Comparison of ENCODE assay signal across 7 mouse cellular contexts in the genomic region with DNA sequence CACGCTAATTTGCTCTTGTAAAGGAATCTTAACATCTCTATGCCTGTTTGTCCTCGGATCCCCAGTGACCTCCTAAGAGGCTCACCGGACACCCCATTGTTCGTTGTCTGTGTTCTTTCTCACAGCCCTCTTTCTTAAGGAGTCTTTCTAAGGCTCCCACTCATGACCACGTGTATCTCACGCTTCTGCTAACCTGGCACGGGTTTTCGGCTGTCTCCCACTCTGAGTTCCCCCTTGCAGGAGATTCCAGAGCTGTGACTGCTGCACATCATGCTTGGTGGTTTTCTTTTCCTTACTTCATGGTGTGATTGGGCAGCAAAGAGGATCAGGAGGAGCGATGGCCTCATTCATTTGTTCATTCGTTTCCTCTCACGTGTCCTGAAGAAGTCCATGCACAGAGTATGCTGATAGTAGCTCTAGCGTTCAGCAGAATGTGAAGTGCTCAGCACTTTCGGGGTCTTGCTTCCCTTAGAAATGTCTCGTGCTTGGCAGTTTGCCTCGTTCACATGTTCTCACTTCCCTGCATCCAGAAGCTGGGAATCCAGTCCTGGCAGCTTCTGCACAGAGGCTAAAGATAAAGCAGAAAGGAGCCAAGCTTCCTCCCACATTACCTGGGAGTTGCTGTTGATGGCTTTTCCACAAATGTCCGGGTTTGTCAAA.
DNase-seq lines count a peak whose midpoint lies in the region; ATAC-seq and TF ChIP-seq lines count a peak whose summit lies in the region.

No protein-coding gene starts in this region.

- H3K4me1 ChIP-seq in forebrain, embryonic 11.5 days (replicated peaks; ENCODE audit: control insufficient read depth, insufficient read depth, low read length) = peaks cover 8% of the 10 kb centered on the region; the same call in 1 of the 2 replicates
- H3K4me1 ChIP-seq in heart, embryonic 15.5 days (replicated peaks) = peaks cover 33% of the 10 kb centered on the region
- H3K4me1 ChIP-seq in kidney, embryonic 16.5 days (ENCODE audit: insufficient read depth, low read length) = peaks cover 35% of the 10 kb centered on the region
- peaks cover 8% of the 10 kb centered on the region; the same call in 1 of the 2 replicates for H3K4me1 ChIP-seq in liver, postnatal 0 days (ENCODE audit: insufficient read depth)
- H3K4me1 ChIP-seq in neural tube, embryonic 15.5 days = peaks cover 21% of the 10 kb centered on the region

- H3K27me3 ChIP-seq in forebrain, embryonic 11.5 days (ENCODE audit: control insufficient read depth, insufficient read depth, low read length) = peaks cover 30% of the 10 kb centered on the region
- H3K27me3 ChIP-seq in heart, embryonic 15.5 days = peaks cover 18% of the 10 kb centered on the region; the same call in 1 of the 2 replicates
- peaks cover 8% of the 10 kb centered on the region for H3K27me3 ChIP-seq in kidney, embryonic 16.5 days (ENCODE audit: insufficient read depth, low read length)
- 0 out of 2 replicates have a peak, but pooled peaks cover 4% of the 10 kb centered on the region for H3K27me3 ChIP-seq in liver, postnatal 0 days (ENCODE audit: insufficient read depth, low read length)
- peaks cover 18% of the 10 kb centered on the region for H3K27me3 ChIP-seq in neural tube, embryonic 15.5 days (replicated peaks)

- ATAC-seq in forebrain, embryonic 11.5 days (replicated peaks; ENCODE audit: low FRiP score) = no peak
- peak; percentile 79 for ATAC-seq in heart, embryonic 15.5 days (replicated peaks; ENCODE audit: insufficient number of reproducible peaks, insufficient read depth, low FRiP score, low read depth)
- ATAC-seq in kidney, embryonic 16.5 days (ENCODE audit: low FRiP score, low TSS enrichment) = peak; percentile 61; the same call in 1 of the 2 replicates
- ATAC-seq in liver, postnatal 0 days = peak; percentile 25
- no peak for ATAC-seq in neural tube, embryonic 15.5 days (ENCODE audit: low FRiP score)

- no peak for TF ChIP-seq CTCF in liver, postnatal 0 days (IDR thresholded peaks at IDR 0.05; ENCODE audit: low read depth)

- no peak; the same call in 1 of the 2 replicates for TF ChIP-seq EP300 in liver, postnatal 0 days (IDR thresholded peaks at IDR 0.05; ENCODE audit: low read depth)

- no peak overlapping the region for H3K4me3 ChIP-seq in forebrain, embryonic 11.5 days (ENCODE audit: low read depth, low read length)
- peak overlapping the region; percentile 4; the same call in 1 of the 2 replicates for H3K4me3 ChIP-seq in heart, embryonic 15.5 days
- no peak overlapping the region for H3K4me3 ChIP-seq in kidney, embryonic 16.5 days (ENCODE audit: low read length)
- no peak overlapping the region for H3K4me3 ChIP-seq in liver, postnatal 0 days (ENCODE audit: low read depth, low read length)
- no peak overlapping the region; the same call in 1 of the 2 replicates for H3K4me3 ChIP-seq in neural tube, embryonic 15.5 days (replicated peaks)

- peak overlapping the region; percentile 18 for H3K4me2 ChIP-seq in forebrain, embryonic 11.5 days (ENCODE audit: low read depth, low read length, severe bottlenecking)
- peak overlapping the region; percentile 54 for H3K4me2 ChIP-seq in heart, embryonic 15.5 days
- H3K4me2 ChIP-seq in kidney, embryonic 16.5 days (replicated peaks; ENCODE audit: low read depth, low read length) = peak overlapping the region; percentile 37
- peak overlapping the region; percentile 47; the same call in 1 of the 2 replicates for H3K4me2 ChIP-seq in liver, postnatal 0 days (ENCODE audit: low read depth, low read length)
- H3K4me2 ChIP-seq in neural tube, embryonic 15.5 days = peak overlapping the region; percentile 62

- 9% methylated on average over 16 of the region's 16 CpGs for WGBS in forebrain, embryonic 11.5 days
- WGBS in heart, embryonic 15.5 days = 12% methylated on average over 16 of the region's 16 CpGs
- WGBS in kidney, embryonic 16.5 days = 17% methylated on average over 16 of the region's 16 CpGs
- 36% methylated on average over 16 of the region's 16 CpGs for WGBS in liver, postnatal 0 days (ENCODE audit: insufficient replicate concordance)
- WGBS in neural tube, embryonic 15.5 days = 21% methylated on average over 16 of the region's 16 CpGs

- H3K9ac ChIP-seq in forebrain, embryonic 11.5 days (ENCODE audit: low read length) = no peak overlapping the region
- H3K9ac ChIP-seq in heart, embryonic 15.5 days = no peak overlapping the region
- peak overlapping the region; percentile 0 for H3K9ac ChIP-seq in kidney, embryonic 16.5 days (replicated peaks; ENCODE audit: low read length)
- no peak overlapping the region for H3K9ac ChIP-seq in liver, postnatal 0 days (replicated peaks)
- H3K9ac ChIP-seq in neural tube, embryonic 15.5 days (replicated peaks) = peak overlapping the region; percentile 14; the same call in 1 of the 2 replicates

- no peaks in the 10 kb centered on the region for H3K9me3 ChIP-seq in forebrain, embryonic 11.5 days (ENCODE audit: control insufficient read depth, low read length)
- H3K9me3 ChIP-seq in heart, embryonic 15.5 days (replicated peaks) = no peaks in the 10 kb centered on the region
- no peaks in the 10 kb centered on the region for H3K9me3 ChIP-seq in kidney, embryonic 16.5 days (ENCODE audit: low read length)
- no peaks in the 10 kb centered on the region for H3K9me3 ChIP-seq in liver, postnatal 0 days (ENCODE audit: low read length)
- no peaks in the 10 kb centered on the region for H3K9me3 ChIP-seq in neural tube, embryonic 15.5 days (replicated peaks)

- DNase-seq in embryo, embryonic 10.5 days (ENCODE audit: low spot score) = peak; percentile 48
- DNase-seq in forebrain, embryonic 11.5 days (ENCODE audit: low spot score) = no peak
- DNase-seq in liver, postnatal 0 days = peak; percentile 40
- no peak for DNase-seq in thymus, postnatal 10 days (ENCODE audit: low spot score in 2 of 2)

- no peaks in the 10 kb centered on the region for H3K36me3 ChIP-seq in forebrain, embryonic 11.5 days (ENCODE audit: control insufficient read depth, insufficient read depth, low read length)
- H3K36me3 ChIP-seq in heart, embryonic 15.5 days = no peaks in the 10 kb centered on the region
- no peaks in the 10 kb centered on the region for H3K36me3 ChIP-seq in kidney, embryonic 16.5 days (ENCODE audit: insufficient read depth, low read length)
- H3K36me3 ChIP-seq in liver, postnatal 0 days (replicated peaks; ENCODE audit: insufficient read depth, low read length) = no peaks in the 10 kb centered on the region
- H3K36me3 ChIP-seq in neural tube, embryonic 15.5 days = no peaks in the 10 kb centered on the region

- H3K27ac ChIP-seq in forebrain, embryonic 11.5 days (ENCODE audit: low read depth, low read length) = no peak overlapping the region
- H3K27ac ChIP-seq in heart, embryonic 15.5 days = peak overlapping the region; percentile 74
- H3K27ac ChIP-seq in kidney, embryonic 16.5 days (ENCODE audit: low read length) = peak overlapping the region; percentile 86
- peak overlapping the region; percentile 64 for H3K27ac ChIP-seq in liver, postnatal 0 days (ENCODE audit: low read depth)
- peak overlapping the region; percentile 20 for H3K27ac ChIP-seq in neural tube, embryonic 15.5 days (replicated peaks)

Comparison
In these comparisons a context has a peak if more than half of its experiments do, and no peak if none do; other contexts are left out.
1. DNase-seq: peak in embryo, embryonic 10.5 days (single experiment) and liver, postnatal 0 days (single experiment); none in forebrain, embryonic 11.5 days (single experiment) and thymus, postnatal 10 days (0 of 2).
2. ATAC-seq: peak in heart, embryonic 15.5 days (single experiment), kidney, embryonic 16.5 days (single experiment) and liver, postnatal 0 days (single experiment); none in forebrain, embryonic 11.5 days (single experiment) and neural tube, embryonic 15.5 days (single experiment).
3. H3K9ac ChIP-seq: peak in kidney, embryonic 16.5 days (single experiment) and neural tube, embryonic 15.5 days (single experiment); none in forebrain, embryonic 11.5 days (single experiment), heart, embryonic 15.5 days (single experiment) and liver, postnatal 0 days (single experiment).
4. Peak in every context shown above with its lines, with median percentiles within 50 percentile points of each other: H3K4me2 ChIP-seq.